26 mouse cellular contexts compared by ENCODE assay signal in genomic region chr6:122400263-122400662, GRCm38 (mm10). TPM values are rescaled to one million over a fixed set of nuclear protein-coding genes. Genes with fewer than 3 reads are reported as not detected.
DNase-seq lines count a peak whose midpoint lies in the region; ATAC-seq and TF ChIP-seq lines count a peak whose summit lies in the region.
"Had no signal": no experiment of that assay in that cellular context is flagged by ENCODE, and none has a peak within 500 bp of the region (broad histone marks: within the 10 kb centered on the region; RNA-seq: fewer than 3 reads in every experiment).

No protein-coding gene starts in this region.

- WGBS in forebrain, postnatal 0 days = 81% methylated on average over 9 of the region's 9 CpGs
- WGBS in forebrain, embryonic 14.5 days = 86% methylated on average over 9 of the region's 9 CpGs
- WGBS in midbrain, embryonic 11.5 days = 82% methylated on average over 9 of the region's 9 CpGs
- 81% methylated on average over 9 of the region's 9 CpGs for WGBS in midbrain, embryonic 13.5 days

- H3K4me2 ChIP-seq in forebrain, postnatal 0 days (ENCODE audit: low read depth) = no peak overlapping the region
- H3K4me2 ChIP-seq in forebrain, embryonic 14.5 days (ENCODE audit: low read length) = no peak overlapping the region
- H3K4me2 ChIP-seq in midbrain, embryonic 11.5 days = no peak overlapping the region
- no peak overlapping the region for H3K4me2 ChIP-seq in midbrain, embryonic 13.5 days (replicated peaks)
- H3K4me2 ChIP-seq: embryonic facial prominence, embryonic 13.5 days; embryonic facial prominence, embryonic 15.5 days; forebrain, embryonic 12.5 days; forebrain, embryonic 15.5 days had no signal

- no peak for TF ChIP-seq CTCF in forebrain, postnatal 0 days (IDR thresholded peaks at IDR 0.05; ENCODE audit: low read depth)

- ATAC-seq in forebrain, postnatal 0 days = 0 out of 2 replicates have a peak, but pooled peaks have one; percentile 18
- ATAC-seq in forebrain, embryonic 14.5 days = no peak
- no peak for ATAC-seq in midbrain, embryonic 11.5 days (ENCODE audit: low FRiP score)
- ATAC-seq in midbrain, embryonic 13.5 days = no peak
- ATAC-seq in common myeloid progenitor, adult 5-6 weeks (replicated peaks; ENCODE audit: low read depth, poor library complexity, severe bottlenecking) = 0 out of 2 replicates have a peak, but pooled peaks have one; percentile 15
- ATAC-seq: activated CD4-positive, CD25-positive, alpha-beta regulatory T cell, adult 4 months; CD4-positive, CD25-positive, alpha-beta regulatory T cell, adult 4 months; forebrain, embryonic 15.5 days; Patski had no signal

- H3K27ac ChIP-seq in forebrain, postnatal 0 days (ENCODE audit: low read depth, low read length) = no peak overlapping the region
- no peak overlapping the region for H3K27ac ChIP-seq in forebrain, embryonic 14.5 days (ENCODE audit: low read depth, low read length)
- no peak overlapping the region for H3K27ac ChIP-seq in midbrain, embryonic 11.5 days (ENCODE audit: low read depth, low read length)
- no peak overlapping the region for H3K27ac ChIP-seq in midbrain, embryonic 13.5 days
- H3K27ac ChIP-seq: embryonic facial prominence, embryonic 13.5 days; embryonic facial prominence, embryonic 15.5 days; forebrain, embryonic 10.5 days; forebrain, embryonic 12.5 days; forebrain, embryonic 15.5 days had no signal

- H3K4me1 ChIP-seq in forebrain, postnatal 0 days (ENCODE audit: insufficient read depth) = no peaks in the 10 kb centered on the region
- no peaks in the 10 kb centered on the region for H3K4me1 ChIP-seq in forebrain, embryonic 14.5 days (ENCODE audit: control insufficient read depth, insufficient read depth, low read length)
- no peaks in the 10 kb centered on the region for H3K4me1 ChIP-seq in midbrain, embryonic 11.5 days (ENCODE audit: control insufficient read depth, insufficient read depth, low read length)
- H3K4me1 ChIP-seq in midbrain, embryonic 13.5 days (replicated peaks) = no peaks in the 10 kb centered on the region
- H3K4me1 ChIP-seq: embryonic facial prominence, embryonic 13.5 days; embryonic facial prominence, embryonic 15.5 days; forebrain, embryonic 10.5 days; forebrain, embryonic 12.5 days; forebrain, embryonic 15.5 days had no signal

- no peaks in the 10 kb centered on the region for H3K9me3 ChIP-seq in forebrain, postnatal 0 days (ENCODE audit: low read length)
- H3K9me3 ChIP-seq in forebrain, embryonic 14.5 days (replicated peaks; ENCODE audit: control insufficient read depth, low read length) = no peaks in the 10 kb centered on the region
- H3K9me3 ChIP-seq in midbrain, embryonic 11.5 days (ENCODE audit: control insufficient read depth, low read length) = no peaks in the 10 kb centered on the region
- no peaks in the 10 kb centered on the region for H3K9me3 ChIP-seq in midbrain, embryonic 13.5 days
- H3K9me3 ChIP-seq: embryonic facial prominence, embryonic 15.5 days; forebrain, embryonic 15.5 days had no signal

- no peak overlapping the region for H3K4me3 ChIP-seq in forebrain, postnatal 0 days (ENCODE audit: low read depth, low read length)
- no peak overlapping the region for H3K4me3 ChIP-seq in forebrain, embryonic 14.5 days (ENCODE audit: low read depth, low read length)
- H3K4me3 ChIP-seq in midbrain, embryonic 11.5 days (ENCODE audit: low read depth, low read length) = no peak overlapping the region
- no peak overlapping the region for H3K4me3 ChIP-seq in midbrain, embryonic 13.5 days (replicated peaks)
- H3K4me3 ChIP-seq: embryonic facial prominence, embryonic 13.5 days; embryonic facial prominence, embryonic 15.5 days; erythroblast, embryonic 14.5 days; forebrain, embryonic 10.5 days; forebrain, embryonic 12.5 days; forebrain, embryonic 15.5 days had no signal

- H3K9ac ChIP-seq in forebrain, postnatal 0 days = no peak overlapping the region
- no peak overlapping the region for H3K9ac ChIP-seq in forebrain, embryonic 14.5 days (ENCODE audit: low read length)
- H3K9ac ChIP-seq in midbrain, embryonic 11.5 days (ENCODE audit: low read length) = no peak overlapping the region
- no peak overlapping the region for H3K9ac ChIP-seq in midbrain, embryonic 13.5 days (replicated peaks)
- H3K9ac ChIP-seq: embryonic facial prominence, embryonic 13.5 days; embryonic facial prominence, embryonic 15.5 days; forebrain, embryonic 12.5 days; forebrain, embryonic 15.5 days had no signal

- H3K36me3 ChIP-seq in forebrain, postnatal 0 days (ENCODE audit: insufficient read depth) = no peaks in the 10 kb centered on the region
- H3K36me3 ChIP-seq in forebrain, embryonic 14.5 days (ENCODE audit: control insufficient read depth, insufficient read depth, low read length) = no peaks in the 10 kb centered on the region
- no peaks in the 10 kb centered on the region for H3K36me3 ChIP-seq in midbrain, embryonic 11.5 days (ENCODE audit: control insufficient read depth, insufficient read depth, low read length)
- no peaks in the 10 kb centered on the region for H3K36me3 ChIP-seq in midbrain, embryonic 13.5 days
- H3K36me3 ChIP-seq: embryonic facial prominence, embryonic 13.5 days; embryonic facial prominence, embryonic 15.5 days; forebrain, embryonic 10.5 days; forebrain, embryonic 12.5 days; forebrain, embryonic 15.5 days; G1E had no signal

- no peaks in the 10 kb centered on the region for H3K27me3 ChIP-seq in forebrain, postnatal 0 days (ENCODE audit: insufficient read depth, low read length)
- no peaks in the 10 kb centered on the region for H3K27me3 ChIP-seq in forebrain, embryonic 14.5 days (replicated peaks; ENCODE audit: control insufficient read depth, insufficient read depth, low read length)
- no peaks in the 10 kb centered on the region for H3K27me3 ChIP-seq in midbrain, embryonic 11.5 days (ENCODE audit: control insufficient read depth, insufficient read depth, low read length)
- no peaks in the 10 kb centered on the region for H3K27me3 ChIP-seq in midbrain, embryonic 13.5 days
- H3K27me3 ChIP-seq: CH12.LX; embryonic facial prominence, embryonic 13.5 days; embryonic facial prominence, embryonic 15.5 days; forebrain, embryonic 12.5 days; forebrain, embryonic 15.5 days had no signal

- no peak for DNase-seq in forebrain, postnatal 0 days
- no peak for DNase-seq in forebrain, embryonic 14.5 days (ENCODE audit: low spot score)
- DNase-seq in midbrain, embryonic 11.5 days (ENCODE audit: low spot score, missing footprints) = peak; percentile 71
- DNase-seq: adrenal gland, adult 8-10 months; adrenal gland, postnatal 14 days; adrenal gland, postnatal 36 days; B cell, adult 2 months; cerebellum, adult 11-12 months; cerebellum, adult 2 months; cerebellum, adult 9-10 months; cerebellum, postnatal 10 days; cerebellum, postnatal 25 days; embryo, embryonic 11 days had no signal

RNA-seq across cellular contexts. Expression of gene Phc1, which starts 59.9 kb away (rescaled TPM):
- total RNA-seq in forebrain, postnatal 0 days (2014; rRNA removed) = 53.6 and 75.7 TPM in 2 replicates
- 21.9 and 24.6 TPM in 2 replicates for polyA plus RNA-seq in forebrain, postnatal 0 days (2015; fragmentation: Nextera tagmentation; extraction: Ambion mirVana)
- polyA plus RNA-seq in forebrain, embryonic 14.5 days (2014; fragmentation: Nextera tagmentation; extraction: Ambion mirVana) = 30.6 and 34.0 TPM in 2 replicates
- polyA plus RNA-seq in midbrain, embryonic 11.5 days (2014; fragmentation: Nextera tagmentation; extraction: Ambion mirVana) = 30.7 and 34.7 TPM in 2 replicates
- 37.7 and 39.0 TPM in 2 replicates for polyA plus RNA-seq in midbrain, embryonic 13.5 days (2015; fragmentation: Nextera tagmentation; extraction: Ambion mirVana)
- total RNA-seq in common myeloid progenitor, adult 5-6 weeks (2017) = 8.9 and 13.0 TPM in 2 replicates

Comparison
In these comparisons a context has a peak if more than half of its experiments do, and no peak if none do; other contexts are left out.
1. ATAC-seq: peak in forebrain, postnatal 0 days (single experiment) and common myeloid progenitor, adult 5-6 weeks (single experiment); none in forebrain, embryonic 14.5 days (single experiment), midbrain, embryonic 11.5 days (single experiment) and midbrain, embryonic 13.5 days (single experiment).